Mouse (Mus musculus): ENCODE results near the gene Mgat3.

Mgat3 gene

DNA sequence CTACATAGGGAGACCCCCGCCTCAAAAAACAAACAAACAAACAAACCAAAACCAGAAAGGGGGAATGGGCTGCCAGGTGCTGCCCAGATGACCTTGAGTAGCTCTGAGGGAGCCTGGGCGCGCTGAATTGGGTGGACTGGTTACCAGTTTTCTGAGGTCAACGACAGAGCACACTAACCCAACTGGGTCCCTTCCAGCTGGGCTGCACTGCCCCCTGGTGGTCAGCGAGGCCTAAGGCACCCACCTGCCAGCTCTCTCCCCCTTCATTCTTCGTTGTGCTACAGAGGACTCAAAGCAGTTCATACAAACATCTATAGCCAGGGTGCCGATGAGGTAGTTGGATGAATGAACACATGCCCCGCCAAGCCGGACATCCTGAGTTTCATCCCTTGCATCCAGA lies 51.7 kb downstream of the Mgat3 start:
- peak; percentile 74 to 94 for DNase-seq (ENCODE audit: low spot score in 2 of 2)

DNA sequence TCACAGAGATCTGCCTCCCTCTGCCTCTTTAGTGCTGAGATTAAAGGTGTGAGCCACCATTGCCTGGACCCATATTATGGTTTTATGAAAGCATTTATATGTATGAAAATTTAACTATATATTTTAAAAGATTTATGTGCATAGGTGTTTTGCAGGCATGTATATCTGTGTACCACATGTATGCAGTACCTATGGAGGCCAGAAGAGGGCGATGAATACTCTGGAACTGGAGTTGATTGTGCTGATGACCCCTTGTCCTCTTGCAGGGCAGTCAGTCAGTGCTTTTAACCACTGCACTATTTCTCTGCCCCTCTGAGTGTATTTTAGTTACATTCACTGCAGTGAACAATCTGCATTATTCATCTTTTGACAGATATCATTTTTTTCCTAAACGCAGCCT lies 52.3 kb downstream of the Mgat3 start:
- DNase-seq (ENCODE audit: low spot score in 2 of 2), result peak; percentile 31 to 76

DNA sequence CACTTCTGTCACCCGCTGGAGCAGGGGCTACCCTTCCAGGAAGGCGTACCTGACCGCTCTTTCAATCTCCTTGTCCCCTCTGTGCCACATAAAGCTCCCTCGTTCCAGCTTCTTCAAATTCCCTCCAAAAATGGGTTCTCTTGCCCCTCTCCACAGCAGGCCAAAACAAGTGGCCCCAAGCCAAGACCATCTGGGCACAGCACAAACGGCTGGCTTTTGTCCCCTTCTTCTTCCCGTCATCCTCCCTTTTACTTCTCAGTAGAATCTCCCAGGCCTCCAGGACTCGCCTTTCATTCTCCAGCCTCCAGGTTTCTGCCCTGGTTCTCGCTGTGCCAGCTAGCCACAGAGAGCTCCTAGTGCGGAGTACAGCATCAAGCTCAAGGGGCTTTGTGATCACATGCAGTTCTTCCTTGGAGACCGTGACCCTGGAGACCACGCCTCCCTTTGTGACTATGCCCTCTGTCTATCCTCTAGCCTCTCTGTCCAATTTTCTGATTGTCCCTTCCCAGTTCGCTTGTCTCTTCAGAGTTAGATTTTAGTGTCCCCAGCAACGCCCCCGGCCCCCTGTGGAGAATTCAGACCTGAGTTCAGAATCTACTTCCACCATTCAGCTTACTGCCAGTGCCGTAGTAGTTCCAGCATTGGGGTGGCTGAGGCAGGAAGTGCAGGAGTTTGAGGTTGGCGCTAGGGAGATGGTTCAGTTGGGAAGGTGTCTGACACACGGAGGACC lies 54.7 kb downstream of the Mgat3 start:
- DNase-seq (ENCODE audit: low spot score in 2 of 2), result no peak

DNA sequence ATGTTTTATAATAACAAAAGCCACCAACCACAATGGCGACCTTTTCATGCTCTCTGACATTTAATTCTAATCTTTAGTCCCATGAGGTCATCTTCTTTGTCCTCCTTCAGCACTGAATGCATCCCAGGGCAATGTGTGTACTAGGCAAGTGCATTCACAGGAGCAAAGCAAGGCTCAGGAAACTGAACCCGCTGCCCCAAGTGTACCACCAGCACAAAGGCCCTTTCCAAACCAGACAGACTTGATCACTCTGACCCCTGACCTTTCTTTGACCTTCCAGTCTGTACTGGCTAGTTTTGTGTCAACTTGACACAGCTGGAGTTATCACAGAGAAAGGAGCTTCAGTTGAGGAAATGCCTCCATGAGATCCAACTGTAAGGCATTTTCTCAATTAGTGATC lies 58.8 kb downstream of the Mgat3 start:
- DNase-seq (ENCODE audit: low spot score in 2 of 2), result no peak

DNA sequence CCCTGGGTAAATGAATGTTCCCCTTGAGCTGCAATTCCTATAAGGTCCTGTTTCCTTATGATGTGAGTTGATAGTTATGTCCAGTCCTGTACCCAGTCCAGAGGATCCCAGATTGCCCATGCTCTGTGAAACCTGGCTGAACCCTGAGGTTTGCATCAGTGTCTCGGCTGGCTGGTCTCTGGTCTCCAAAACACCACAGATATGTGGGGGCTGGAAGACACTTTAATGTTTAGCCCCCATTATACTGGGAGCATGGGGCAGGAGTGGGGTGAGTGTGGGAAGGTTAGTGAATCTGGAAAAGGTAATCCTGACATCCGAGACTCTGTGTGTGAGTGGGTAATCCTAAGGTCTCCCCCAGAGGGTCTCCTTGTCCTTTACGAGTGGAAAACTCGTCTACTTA lies 59.5 kb downstream of the Mgat3 start:
- DNase-seq (ENCODE audit: low spot score in 2 of 2), result no peak

DNA sequence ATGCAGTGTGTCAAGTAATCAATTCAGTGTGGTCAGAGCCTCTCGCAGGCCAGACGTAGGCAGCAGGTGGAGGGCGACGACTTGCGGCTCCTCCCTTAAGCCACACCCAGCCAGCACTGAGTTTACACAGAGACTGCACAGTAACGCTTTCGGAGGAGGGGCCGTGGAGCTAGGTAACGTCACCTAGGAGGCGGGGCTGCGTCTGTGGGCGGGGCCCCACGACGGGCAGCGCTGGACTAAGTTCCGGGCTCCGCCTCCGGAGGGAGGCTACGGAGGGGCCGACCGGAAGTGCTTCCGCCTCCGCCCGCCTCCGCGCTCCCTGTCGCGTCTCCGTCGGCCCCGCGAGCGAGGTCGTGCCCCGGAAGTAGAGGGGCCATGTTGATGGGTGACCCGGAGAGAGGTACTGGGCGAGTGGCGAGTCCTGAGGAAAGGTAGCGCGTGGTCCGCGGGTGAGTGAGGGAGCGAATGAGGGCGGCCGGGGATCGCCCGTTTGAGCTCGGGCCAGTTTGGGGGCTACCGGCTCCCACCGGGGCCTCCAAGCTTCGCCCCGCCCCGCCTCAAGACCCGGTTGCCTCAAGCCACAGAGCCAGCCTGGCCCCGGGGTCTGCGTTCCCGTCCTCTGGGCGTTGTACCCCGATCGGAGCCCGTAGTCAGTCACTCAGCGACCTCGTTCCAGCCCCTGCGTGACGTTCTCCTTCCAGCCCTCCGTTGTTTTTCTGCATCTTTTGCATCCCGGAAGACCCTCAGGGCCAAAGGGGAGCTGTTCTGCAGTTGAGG lies 60.4 kb downstream of the Mgat3 start, which contains the start of gene Mief1:
TSS of gene Mief1 (plus strand) at position 286 of the 777 bp plus-strand sequence.
- peak; percentile 98 to 99 for DNase-seq (ENCODE audit: low spot score in 2 of 2)

DNA sequence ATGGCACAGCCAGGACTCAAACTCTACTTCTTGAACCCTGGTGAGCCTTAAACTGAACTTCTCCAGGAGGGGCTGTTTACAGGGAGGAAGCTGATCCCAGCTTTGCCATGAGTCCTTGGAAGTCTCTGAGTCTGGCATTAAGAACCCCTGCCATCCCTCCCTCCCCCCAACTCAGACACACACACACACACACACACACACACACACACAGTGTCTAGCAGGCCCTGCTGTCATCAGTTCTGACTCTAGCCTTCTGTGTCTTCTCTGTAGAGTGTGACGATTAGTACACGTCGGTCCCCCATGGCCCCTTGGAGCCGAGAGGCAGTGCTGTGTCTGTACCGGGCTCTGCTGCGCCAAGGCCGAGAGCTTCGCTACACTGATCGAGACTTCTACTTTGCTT lies 62.0 kb downstream of the Mgat3 start, which contains the start of gene AC140267.1:
TSS of gene AC140267.1 (plus strand) at position 301 of the 400 bp plus-strand sequence.
- DNase-seq (ENCODE audit: low spot score in 2 of 2), result no peak

DNA sequence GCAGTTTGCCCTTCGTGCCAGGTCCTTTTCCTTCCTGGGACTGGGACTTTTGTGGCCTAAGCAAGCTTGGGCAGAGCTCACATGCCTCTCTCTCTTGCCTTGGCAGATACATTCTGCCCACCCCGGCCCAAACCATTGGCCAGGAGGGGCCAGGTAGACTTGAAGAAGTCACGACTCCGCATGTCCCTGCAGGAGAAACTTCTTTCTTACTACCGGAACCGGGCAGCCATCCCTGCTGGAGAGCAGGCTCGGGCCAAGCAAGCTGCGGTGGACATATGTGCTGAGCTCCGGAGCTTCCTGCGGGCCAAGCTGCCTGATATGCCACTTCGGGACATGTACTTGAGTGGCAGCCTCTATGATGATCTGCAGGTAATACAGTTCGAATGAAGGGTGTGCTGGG lies 74.6 kb downstream of the Mgat3 start:
- DNase-seq (ENCODE audit: low spot score in 2 of 2), result no peak

DNA sequence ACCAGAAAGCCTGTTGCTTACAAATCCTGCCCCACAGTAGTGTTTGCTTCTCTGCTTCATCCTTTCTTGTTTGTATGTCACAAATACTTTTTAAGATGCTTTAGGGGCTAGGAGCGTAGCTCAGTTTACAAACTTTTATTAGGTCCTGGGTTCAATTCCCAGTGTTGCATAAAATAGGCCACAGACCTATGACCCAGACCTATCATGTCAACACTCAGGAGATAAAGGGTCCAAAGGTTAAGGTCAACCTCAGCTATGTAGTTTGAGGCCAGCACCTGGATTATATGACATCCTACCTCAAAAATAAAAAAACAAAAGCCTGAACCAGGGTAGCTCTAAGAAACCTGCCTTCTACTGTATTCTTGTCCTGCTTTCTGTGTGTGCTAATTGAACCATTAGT lies 75.1 kb downstream of the Mgat3 start:
- DNase-seq (ENCODE audit: low spot score in 2 of 2), result no peak

DNA sequence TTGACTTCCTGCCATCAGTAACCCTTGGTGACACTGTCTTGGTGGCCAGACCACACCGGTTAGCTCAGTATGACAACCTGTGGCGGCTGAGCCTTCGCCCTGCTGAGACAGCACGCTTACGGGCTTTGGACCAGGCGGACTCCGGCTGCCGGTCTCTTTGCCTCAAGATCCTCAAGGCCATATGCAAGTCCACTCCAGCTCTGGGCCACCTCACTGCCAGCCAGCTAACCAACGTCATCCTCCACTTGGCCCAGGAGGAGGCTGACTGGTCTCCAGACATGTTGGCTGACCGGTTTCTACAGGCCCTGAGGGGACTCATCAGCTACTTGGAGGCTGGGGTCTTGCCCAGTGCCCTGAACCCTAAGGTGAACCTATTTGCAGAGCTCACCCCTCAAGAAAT lies 76.2 kb downstream of the Mgat3 start:
- no peak for DNase-seq (ENCODE audit: low spot score in 2 of 2)

DNA sequence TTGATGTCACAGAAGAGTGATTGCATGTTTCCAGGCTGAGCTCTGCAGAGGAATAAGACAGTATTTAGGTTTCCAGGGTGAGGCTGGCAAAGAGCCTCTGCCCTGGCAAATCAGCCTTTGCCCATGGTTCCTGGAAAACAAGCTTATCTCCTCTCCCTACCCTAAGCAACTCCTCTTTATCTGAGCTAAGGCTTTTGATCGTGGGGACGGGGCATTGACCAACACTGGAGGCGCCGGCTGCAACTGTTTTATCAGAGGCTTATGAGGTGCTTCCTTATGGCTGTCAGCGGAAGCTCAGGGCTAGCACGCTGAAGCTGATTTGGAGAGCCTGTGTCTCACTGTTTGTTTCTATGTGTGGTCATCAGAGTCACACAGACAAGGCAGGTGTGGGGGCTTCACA lies 77.1 kb downstream of the Mgat3 start:
- DNase-seq (ENCODE audit: low spot score in 2 of 2), result no peak

DNA sequence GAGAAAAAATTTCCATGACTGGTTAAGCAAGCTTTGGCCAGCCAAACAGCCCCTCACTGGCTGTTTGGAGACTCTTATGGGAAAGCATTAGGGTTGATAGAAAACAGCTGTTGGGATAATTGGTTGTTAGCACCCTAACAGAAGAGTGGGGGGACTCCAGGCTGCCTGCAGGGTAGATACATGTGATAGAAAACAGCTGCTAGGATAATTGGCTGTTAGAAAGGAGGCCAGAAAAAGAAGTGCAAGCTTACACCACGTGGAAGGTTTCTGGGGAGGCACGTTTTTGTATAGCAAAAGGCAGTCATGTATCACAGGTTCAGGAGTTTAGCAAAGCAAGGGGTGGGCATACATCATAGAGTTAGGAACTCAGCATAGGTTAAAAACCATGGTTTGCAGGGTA lies 80.0 kb downstream of the Mgat3 start:
- no peak for DNase-seq (ENCODE audit: low spot score in 2 of 2)

DNA sequence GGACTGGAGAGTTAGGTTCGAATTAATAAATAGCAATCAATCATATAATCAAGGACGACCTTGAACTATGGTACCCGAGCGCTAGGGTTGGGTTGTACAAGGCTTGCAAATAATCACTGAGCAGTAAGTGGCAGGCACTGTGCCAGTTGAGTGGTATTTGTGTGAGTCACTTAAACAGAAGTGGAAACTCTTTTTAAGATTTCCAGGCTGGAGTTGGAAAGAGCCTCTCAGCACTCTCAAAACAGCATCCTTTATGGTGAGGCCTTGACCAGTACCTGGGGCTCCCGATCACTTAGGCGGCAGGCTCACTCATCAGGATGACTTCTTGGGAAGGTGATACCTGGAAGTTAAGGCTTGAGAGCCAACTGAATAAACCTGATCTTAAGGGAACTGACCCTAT lies 80.7 kb downstream of the Mgat3 start:
- no peak for DNase-seq (ENCODE audit: low spot score in 2 of 2)

DNA sequence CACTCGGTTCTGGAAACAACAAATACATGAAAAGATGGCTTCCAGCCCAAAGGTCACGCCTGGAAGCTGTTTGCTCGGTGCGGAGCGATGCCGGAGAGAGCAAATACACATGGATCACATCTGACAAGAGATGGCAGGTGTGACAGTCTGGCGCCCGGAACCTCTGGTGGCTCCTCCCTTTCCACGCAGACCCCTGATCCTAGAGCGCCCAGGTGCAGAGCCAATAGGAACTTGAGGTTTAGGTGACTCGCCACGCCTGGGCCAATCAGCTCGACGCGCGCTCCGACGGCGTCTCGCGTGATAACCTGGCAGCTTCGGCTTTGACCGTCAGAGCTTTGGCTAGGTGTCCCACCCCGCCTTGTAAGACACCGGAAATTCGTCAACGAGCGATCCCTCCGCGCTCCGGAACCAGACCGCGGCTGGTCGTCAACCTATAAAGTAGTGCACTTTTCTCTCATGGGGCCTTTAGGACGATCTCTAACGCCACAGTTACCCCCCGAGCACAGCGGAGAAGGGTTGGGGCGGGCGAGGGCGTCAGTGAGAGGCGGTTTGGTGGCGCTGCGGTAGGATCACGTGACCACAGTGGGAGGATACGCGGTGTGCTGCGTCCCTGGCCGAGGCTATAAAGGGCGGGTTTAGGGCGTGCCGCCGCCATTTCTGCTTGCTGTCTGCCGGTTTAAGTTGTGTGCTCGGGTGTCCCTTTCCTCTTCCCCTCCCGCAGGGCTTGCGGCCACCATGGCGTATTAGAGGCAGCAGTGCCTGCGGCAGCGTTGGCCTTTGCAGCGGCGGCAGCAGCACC lies 81.5 kb downstream of the Mgat3 start, which contains the start of gene Atf4:
TSS of gene Atf4 (plus strand) at position 338 of the 799 bp plus-strand sequence.
- DNase-seq (ENCODE audit: low spot score in 2 of 2), result peak; percentile 95 to 97

DNA sequence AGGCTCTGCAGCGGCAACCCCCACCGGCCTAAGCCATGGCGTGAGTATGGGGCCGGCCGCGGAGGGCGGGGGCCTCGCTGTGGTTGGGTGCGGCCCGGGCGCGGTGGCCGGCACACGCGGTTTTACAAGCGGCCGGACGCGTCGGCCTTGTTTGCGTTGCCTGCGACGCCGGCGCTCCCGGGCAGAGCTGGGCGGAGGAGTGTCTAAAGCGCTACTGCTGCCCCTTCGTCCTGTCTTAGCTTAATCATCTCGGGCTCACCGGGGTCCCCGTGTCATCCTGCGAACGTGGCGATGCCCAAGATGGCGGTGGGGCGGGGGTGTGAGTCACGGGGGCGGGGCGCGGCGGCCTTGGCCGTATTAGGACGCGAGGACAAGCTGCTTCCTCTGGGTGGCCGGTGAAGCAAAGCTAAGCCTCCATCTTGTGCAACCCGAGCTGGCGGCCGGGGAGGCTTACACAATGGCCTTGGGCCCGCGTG lies 82.2 kb downstream of the Mgat3 start:
- DNase-seq (ENCODE audit: low spot score in 2 of 2), result peak; percentile 40 to 44

DNA sequence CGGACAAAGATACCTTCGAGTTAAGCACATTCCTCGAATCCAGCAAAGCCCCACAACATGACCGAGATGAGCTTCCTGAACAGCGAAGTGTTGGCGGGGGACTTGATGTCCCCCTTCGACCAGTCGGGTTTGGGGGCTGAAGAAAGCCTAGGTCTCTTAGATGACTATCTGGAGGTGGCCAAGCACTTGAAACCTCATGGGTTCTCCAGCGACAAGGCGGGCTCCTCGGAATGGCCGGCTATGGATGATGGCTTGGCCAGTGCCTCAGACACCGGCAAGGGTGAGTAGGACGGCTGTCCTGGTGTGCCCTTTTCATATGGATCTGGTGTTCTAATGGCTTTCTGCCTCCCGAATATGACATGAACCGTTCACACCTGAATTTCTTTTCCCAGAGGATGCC lies 82.7 kb downstream of the Mgat3 start:
- DNase-seq (ENCODE audit: low spot score in 2 of 2), result no peak

DNA sequence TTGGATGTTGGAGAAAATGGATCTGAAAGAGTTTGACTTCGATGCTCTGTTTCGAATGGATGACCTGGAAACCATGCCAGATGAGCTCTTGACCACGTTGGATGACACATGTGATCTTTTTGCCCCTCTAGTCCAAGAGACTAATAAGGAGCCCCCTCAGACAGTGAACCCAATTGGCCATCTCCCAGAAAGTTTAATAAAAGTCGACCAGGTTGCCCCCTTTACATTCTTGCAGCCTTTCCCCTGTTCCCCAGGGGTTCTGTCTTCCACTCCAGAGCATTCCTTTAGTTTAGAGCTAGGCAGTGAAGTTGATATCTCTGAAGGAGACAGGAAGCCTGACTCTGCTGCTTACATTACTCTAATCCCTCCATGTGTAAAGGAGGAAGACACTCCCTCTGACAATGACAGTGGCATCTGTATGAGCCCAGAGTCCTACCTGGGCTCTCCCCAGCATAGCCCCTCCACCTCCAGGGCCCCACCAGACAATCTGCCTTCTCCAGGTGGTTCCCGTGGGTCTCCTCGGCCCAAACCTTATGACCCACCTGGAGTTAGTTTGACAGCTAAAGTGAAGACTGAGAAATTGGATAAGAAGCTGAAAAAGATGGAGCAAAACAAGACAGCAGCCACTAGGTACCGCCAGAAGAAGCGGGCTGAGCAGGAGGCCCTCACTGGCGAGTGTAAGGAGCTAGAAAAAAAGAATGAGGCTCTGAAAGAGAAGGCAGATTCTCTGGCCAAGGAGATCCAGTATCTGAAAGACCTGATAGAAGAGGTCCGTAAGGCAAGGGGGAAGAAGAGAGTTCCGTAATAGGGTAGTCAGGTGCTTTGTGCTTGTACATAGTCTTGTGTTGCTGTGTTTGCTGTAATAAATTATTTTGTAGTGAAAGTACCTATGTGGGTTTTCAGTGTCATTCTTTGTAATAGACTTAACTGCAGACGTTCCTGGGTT lies 83.4 kb downstream of the Mgat3 start:
- no peak for DNase-seq (ENCODE audit: low spot score in 2 of 2)

DNA sequence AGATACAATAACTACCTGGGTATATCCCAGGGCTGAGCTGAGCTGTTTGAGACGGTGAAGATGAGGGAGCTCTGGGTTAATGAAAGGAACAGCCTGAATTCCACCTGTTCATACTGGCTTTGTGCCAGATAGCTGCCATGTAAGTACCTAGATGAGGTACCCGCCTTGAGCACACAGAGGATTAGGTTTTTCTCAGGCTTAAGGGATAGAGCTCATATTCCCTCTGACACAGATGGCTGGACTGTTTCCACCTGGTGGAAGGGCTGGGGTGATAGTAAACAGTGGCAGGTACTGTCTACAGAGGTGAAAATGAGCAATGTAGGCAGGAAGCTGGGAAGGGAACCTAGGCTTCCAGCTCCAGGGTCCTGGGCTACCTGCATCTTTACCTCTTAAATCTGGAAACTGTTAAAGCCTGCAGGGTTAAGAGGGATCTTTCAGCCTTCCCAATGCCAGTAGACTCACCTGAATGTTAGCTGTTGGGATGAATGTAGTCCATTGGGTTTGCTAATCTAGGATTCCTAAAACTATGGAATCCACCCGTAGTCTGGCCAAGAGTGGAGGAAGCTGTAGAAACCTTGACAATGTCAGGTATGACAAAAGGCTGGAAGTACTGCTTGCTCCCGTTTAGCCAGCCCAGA lies 84.2 kb downstream of the Mgat3 start:
- no peak for DNase-seq (ENCODE audit: low spot score in 2 of 2)

DNA sequence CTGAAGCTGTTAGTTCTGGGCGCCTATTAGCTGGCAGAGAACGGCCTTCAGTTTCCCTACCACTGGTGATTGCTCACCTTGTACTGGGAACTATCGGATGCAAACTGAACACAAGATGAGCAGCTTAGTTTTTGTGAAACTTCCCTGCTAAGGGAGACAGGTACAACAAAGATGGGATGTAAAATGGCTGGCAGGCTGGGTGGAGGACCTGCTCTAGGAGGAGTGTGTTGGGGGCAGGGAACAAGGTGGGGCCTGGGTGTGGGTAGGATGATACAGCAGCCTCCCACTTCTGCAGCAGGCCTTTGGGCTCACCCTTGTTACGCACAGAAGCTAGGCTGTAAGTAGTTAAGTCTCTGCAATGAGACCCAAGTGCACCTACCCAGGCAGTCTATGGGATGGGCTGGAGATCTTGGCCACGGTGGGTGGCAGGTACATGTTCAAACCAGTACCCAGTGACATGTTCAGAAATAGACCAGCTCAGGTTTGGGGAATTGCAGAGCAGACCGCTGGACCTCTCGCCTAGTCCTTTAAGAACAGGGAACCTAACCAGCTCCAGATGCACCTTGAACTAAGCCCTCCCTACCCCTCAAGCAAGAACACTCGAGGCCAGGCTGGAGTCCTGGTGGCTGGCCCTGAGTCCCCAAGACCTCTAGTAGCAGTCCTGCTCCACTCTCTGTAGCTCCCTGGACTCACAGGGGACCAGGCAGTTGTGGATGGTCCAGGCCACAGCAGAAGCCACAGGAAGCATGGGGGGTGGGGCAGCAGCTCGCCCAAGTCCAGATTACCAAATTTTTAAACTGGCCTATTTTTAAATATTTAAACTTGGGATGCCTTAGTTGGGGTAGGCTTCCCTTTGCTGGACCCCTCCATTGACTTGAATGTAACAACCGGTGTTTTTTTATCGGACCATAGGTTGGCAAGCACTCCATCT lies 85.0 kb downstream of the Mgat3 start:
- no peak for DNase-seq (ENCODE audit: low spot score in 2 of 2)

All from thymus, postnatal 10 days (tissue).